Mouse (Mus musculus) hindbrain, embryonic 12.5 days (tissue): ENCODE results near the gene Naa80. TPM values are rescaled to one million over a fixed set of nuclear protein-coding genes. Genes with fewer than 3 reads are reported as not detected.
A peak's percentile ranks its signal among the peaks of the same experiment; 100 is the strongest.

ENCODE experiments used
- ATAC-seq: fragments of 200-750 bp; cut with Nextera tagmentation; 2 replicates; pipeline ENCODE4 v1.8.0; 2017; ENCODE audit warnings: moderate TSS enrichment; ENCODE audit not compliant: low FRiP score
- H3K27ac ChIP-seq: fragments of 300-500 bp; sonication (generic); 2 replicates; pipeline ENCODE4 v1.5.1; 2016; ENCODE audit warnings: mild to moderate bottlenecking
- H3K27me3 ChIP-seq: fragments of 300-500 bp; sonication (generic); 2 replicates; pipeline ENCODE4 v1.6.1; 2016; ENCODE audit warnings: mild to moderate bottlenecking
- H3K36me3 ChIP-seq: fragments of 300-500 bp; sonication (generic); 2 replicates; pipeline ENCODE4 v1.6.1; 2016; ENCODE audit warnings: mild to moderate bottlenecking
- H3K4me1 ChIP-seq: fragments of 300-500 bp; sonication (generic); 2 replicates; pipeline ENCODE4 v1.6.1; 2016
- H3K4me2 ChIP-seq: fragments of 300-500 bp; sonication (generic); replicated peaks from 2 replicates; pipeline ENCODE4 v1.6.1; 2016; ENCODE audit warnings: mild to moderate bottlenecking
- H3K4me3 ChIP-seq: fragments of 300-500 bp; sonication (generic); 2 replicates; pipeline ENCODE4 v1.5.1; 2016; ENCODE audit warnings: mild to moderate bottlenecking
- H3K9ac ChIP-seq: fragments of 300-500 bp; sonication (generic); 2 replicates; pipeline ENCODE4 v1.6.1; 2016; ENCODE audit warnings: mild to moderate bottlenecking, moderate library complexity
- H3K9me3 ChIP-seq: fragments of 300-500 bp; sonication (generic); replicated peaks from 2 replicates; pipeline ENCODE4 v1.6.1; 2016; ENCODE audit warnings: mild to moderate bottlenecking
- WGBS: fragments of 180-500 bp; shearing (Covaris S2); methylation state at CpG from one replicate; pipeline ENCODE4 v1.1.7; 2016; 5-methylcytosine and 5-hydroxymethylcytosine counted together
- polyA plus RNA-seq: library from polyadenylated mRNA; unstranded; fragments of >200 nt; fragmentation: Nextera tagmentation; extraction: Ambion mirVana; gene quantifications from 2 replicates; pipeline ENCODE4 v1.2.1, GENCODE M21; 2016

The Naa80 gene
- polyA plus RNA-seq, 1 experiment from 2014 or later = 13.5 TPM

- Histone ChIP-seq H3K9ac (no peak overlapping the region), H3K4me2 (0 out of 2 replicates have a peak overlapping the region, but pooled peaks have one; percentile 97)
- 94% methylated on average over 14 of the region's 14 CpGs for WGBS
Measured at GRCm38 (mm10) chr9:107579023-107579900, 575 bp downstream of the Naa80 start.

DNA sequence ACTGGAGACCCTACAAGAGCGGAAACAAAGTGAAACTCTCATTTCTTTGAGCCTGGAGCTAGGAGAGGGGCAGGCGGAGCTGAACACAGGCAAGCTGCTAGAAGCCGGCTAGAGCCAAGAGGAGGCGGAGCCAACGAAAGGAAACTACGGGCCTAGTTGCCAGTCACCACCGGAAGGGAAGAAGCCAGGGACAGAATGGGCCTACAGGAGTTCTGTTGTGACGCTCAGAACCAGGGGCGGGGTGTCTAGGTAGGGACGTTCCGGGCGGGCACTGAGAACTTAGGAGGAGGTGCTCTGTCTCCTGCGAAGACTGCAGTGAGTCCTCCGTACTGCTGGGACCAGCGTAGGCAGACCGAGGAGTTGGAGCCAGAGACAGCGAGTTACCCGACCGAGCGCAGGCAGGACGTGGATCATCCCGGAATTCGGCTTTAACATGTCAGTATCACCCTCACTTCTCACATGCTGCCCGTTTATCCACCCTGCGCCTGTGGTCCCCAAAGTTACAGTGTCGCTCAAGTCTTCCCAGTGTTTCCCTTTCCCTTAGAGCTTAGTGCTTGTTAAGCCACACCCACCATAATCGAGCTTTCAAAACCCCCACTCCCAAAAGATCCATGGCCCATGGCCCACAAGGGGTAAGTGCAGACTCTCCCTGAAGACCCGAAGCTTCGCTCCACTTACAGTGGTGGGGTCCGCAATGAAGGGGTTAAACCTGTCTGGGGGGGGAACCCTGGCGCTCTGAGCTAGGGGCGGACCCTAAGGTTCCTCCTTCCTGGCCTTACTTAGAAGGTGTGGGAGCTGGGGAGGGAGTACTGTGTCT lies 2.0 kb downstream of the Naa80 start, which contains the start of gene Hyal3:
TSS of gene Hyal3 (plus strand) at position 318 of the 817 bp plus-strand sequence.
- peaks cover 9% of the 10 kb centered on the region for H3K36me3 ChIP-seq
- H3K9ac ChIP-seq = peak within 1 kb of the TSS; percentile 79
- peak within 1 kb of the TSS; percentile 84 for H3K27ac ChIP-seq
- H3K27me3 ChIP-seq = no peaks in the 10 kb centered on the region
- ATAC-seq = peak; percentile 76
- peak within 1 kb of the TSS; percentile 63 for H3K4me3 ChIP-seq
- H3K9me3 ChIP-seq = no peaks in the 10 kb centered on the region
- peak within 1 kb of the TSS; percentile 97 for H3K4me2 ChIP-seq
- WGBS = under 1% methylated on average over 32 of the region's 32 CpGs
- H3K4me1 ChIP-seq = peaks cover 33% of the 10 kb centered on the region

More at GRCm38 (mm10) chr9:107579023-107579900, 575 bp downstream of the Naa80 start:
- no peak for ATAC-seq
- H3K9me3 ChIP-seq = no peaks in the 10 kb centered on the region
- no peaks in the 10 kb centered on the region for H3K27me3 ChIP-seq
- no peak overlapping the region for H3K27ac ChIP-seq
- no peak overlapping the region for H3K4me3 ChIP-seq
- peaks cover 33% of the 10 kb centered on the region for H3K4me1 ChIP-seq
- peaks cover 14% of the 10 kb centered on the region for H3K36me3 ChIP-seq

GRCm38 (mm10) chr9:107581584-107581983 lies 2.9 kb downstream of the Naa80 start:
- no peaks in the 10 kb centered on the region for H3K9me3 ChIP-seq
- no peak for ATAC-seq
- H3K4me1 ChIP-seq = peaks cover 30% of the 10 kb centered on the region
- peak overlapping the region; percentile 79; the same call in 1 of the 2 replicates for H3K9ac ChIP-seq
- H3K27ac ChIP-seq = peak overlapping the region; percentile 84; the same call in 1 of the 2 replicates
- peak overlapping the region; percentile 63 for H3K4me3 ChIP-seq
- peak overlapping the region; percentile 97 for H3K4me2 ChIP-seq
- 78% methylated on average over 4 of the region's 4 CpGs for WGBS
- H3K27me3 ChIP-seq = no peaks in the 10 kb centered on the region
- peaks cover 9% of the 10 kb centered on the region for H3K36me3 ChIP-seq

DNA sequence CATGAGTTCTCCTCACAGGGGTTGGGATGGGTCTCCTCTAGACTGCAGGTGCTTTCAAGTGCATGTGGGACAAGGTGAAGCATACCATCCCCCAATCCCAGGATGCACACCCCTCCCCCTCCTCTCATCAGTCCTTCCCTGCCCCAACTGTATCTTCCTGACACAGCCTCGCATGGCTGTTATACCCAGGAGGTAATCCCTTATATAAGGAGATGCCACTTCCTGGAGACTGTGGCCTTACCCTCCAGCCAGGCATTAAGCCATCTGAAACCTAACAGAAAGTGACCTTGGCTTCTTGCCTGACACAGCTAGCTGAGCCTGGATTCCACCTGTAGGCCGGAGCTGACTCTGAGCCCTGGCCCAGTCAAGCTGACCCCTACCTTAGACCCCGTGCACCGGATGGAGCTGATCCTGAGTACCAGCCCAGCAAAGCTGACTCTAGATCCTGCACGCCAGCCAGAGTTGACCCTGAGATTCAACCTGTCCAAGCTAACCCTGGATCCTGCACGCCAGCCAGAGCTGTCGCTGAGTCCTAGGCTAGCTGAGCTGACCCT lies 3.9 kb downstream of the Naa80 start:
- WGBS = 87% methylated on average over 7 of the region's 7 CpGs
- Histone ChIP-seq H3K4me3 (no peak overlapping the region), H3K9ac (no peak overlapping the region), H3K27ac (no peak overlapping the region), H3K27me3 (no peaks in the 10 kb centered on the region), H3K4me2 (no peak overlapping the region), H3K4me1 (peaks cover 22% of the 10 kb centered on the region), H3K9me3 (no peaks in the 10 kb centered on the region), H3K36me3 (peaks cover 9% of the 10 kb centered on the region)
- no peak for ATAC-seq

GRCm38 (mm10) chr9:107583174-107583573 lies 4.5 kb downstream of the Naa80 start:
- WGBS = 94% methylated on average over 14 of the region's 14 CpGs
- Histone ChIP-seq H3K9ac (no peak overlapping the region), H3K4me2 (no peak overlapping the region), H3K4me3 (no peak overlapping the region), H3K36me3 (peaks cover 9% of the 10 kb centered on the region), H3K27me3 (no peaks in the 10 kb centered on the region), H3K9me3 (no peaks in the 10 kb centered on the region), H3K4me1 (peaks cover 25% of the 10 kb centered on the region), H3K27ac (no peak overlapping the region)
- ATAC-seq = no peak

- no peak overlapping the region for H3K4me2 ChIP-seq
- H3K9ac ChIP-seq = no peak overlapping the region
- H3K4me3 ChIP-seq = no peak overlapping the region
- H3K4me1 ChIP-seq = peaks cover 18% of the 10 kb centered on the region
- H3K36me3 ChIP-seq = peaks cover 27% of the 10 kb centered on the region
- H3K9me3 ChIP-seq = no peaks in the 10 kb centered on the region
- WGBS = 91% methylated on average over 5 of the region's 5 CpGs
- no peak for ATAC-seq
- no peak overlapping the region for H3K27ac ChIP-seq
- H3K27me3 ChIP-seq = no peaks in the 10 kb centered on the region
Measured at GRCm38 (mm10) chr9:107586504-107586903, 7.8 kb downstream of the Naa80 start.

- H3K36me3 ChIP-seq = peaks cover 34% of the 10 kb centered on the region
- 14% methylated on average over 46 of the region's 46 CpGs for WGBS
- peaks cover 13% of the 10 kb centered on the region for H3K4me1 ChIP-seq
- peak within 1 kb of the TSS; percentile 60 for H3K4me3 ChIP-seq
- peak within 1 kb of the TSS; percentile 61 for H3K9ac ChIP-seq
- H3K27me3 ChIP-seq = no peaks in the 10 kb centered on the region
- no peaks in the 10 kb centered on the region for H3K9me3 ChIP-seq
- ATAC-seq = peak; percentile 98
- no peak within 1 kb of the TSS for H3K27ac ChIP-seq
- peak within 1 kb of the TSS; percentile 86 for H3K4me2 ChIP-seq
Measured at GRCm38 (mm10) chr9:107586974-107587832, 8.5 kb downstream of the Naa80 start, which contains the start of gene Ifrd2. Ifrd2 (plus strand) TSS chr9:107587642.

GRCm38 (mm10) chr9:107587833-107588639 lies 9.3 kb downstream of the Naa80 start:
- Histone ChIP-seq H3K4me1 (peaks cover 13% of the 10 kb centered on the region), H3K27me3 (no peaks in the 10 kb centered on the region), H3K4me2 (peak overlapping the region; percentile 86), H3K27ac (no peak overlapping the region), H3K36me3 (peaks cover 42% of the 10 kb centered on the region), H3K9ac (peak overlapping the region; percentile 61), H3K9me3 (no peaks in the 10 kb centered on the region), H3K4me3 (peak overlapping the region; percentile 60)
- no peak; the same call in 1 of the 2 replicates for ATAC-seq
- WGBS = 7% methylated on average over 33 of the region's 33 CpGs

DNA sequence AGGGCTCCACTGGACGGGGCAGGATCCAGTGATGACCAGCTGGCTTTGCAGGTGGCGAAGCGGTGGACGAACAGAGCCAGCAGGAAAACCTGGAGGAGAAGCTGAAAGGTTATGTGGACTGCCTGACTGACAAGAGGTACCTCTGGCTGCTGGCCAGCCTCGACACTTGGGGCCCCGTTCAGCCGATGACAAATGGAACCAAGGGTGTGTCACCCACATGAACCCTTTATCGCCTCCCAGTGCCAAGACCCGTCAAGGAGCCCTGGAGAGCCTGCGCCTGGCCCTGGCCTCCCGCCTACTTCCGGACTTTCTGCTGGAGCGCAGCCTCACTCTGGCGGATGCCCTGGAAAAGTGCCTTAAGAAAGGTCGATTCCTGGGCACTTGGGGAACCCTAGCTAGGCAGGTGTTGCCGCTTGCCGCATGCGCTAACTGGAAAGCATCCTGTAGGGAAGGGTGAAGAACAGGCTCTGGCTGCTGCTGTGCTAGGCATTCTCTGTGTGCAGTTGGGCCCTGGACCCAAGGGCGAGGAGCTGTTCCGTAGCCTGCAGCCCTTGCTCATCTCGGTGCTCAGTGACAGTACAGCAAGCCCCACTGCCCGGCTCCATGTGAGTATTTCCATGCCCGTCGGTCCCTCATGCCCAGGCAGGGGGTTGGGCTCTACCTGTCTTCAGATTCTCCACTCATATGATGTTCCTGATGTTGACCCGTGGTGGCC lies 11.5 kb downstream of the Naa80 start:
- peaks cover 41% of the 10 kb centered on the region for H3K36me3 ChIP-seq
- no peak for ATAC-seq
- WGBS = 92% methylated on average over 25 of the region's 25 CpGs

GRCm38 (mm10) chr9:107590773-107591060 lies 12.0 kb downstream of the Naa80 start:
- Histone ChIP-seq H3K36me3 (peaks cover 41% of the 10 kb centered on the region), H3K4me3 (no peak overlapping the region), H3K4me2 (no peak overlapping the region), H3K9me3 (no peaks in the 10 kb centered on the region), H3K27ac (no peak overlapping the region), H3K4me1 (peaks cover 13% of the 10 kb centered on the region), H3K9ac (no peak overlapping the region), H3K27me3 (no peaks in the 10 kb centered on the region)
- 94% methylated on average over 6 of the region's 6 CpGs for WGBS
- ATAC-seq = no peak

More for the DNA sequence above, 11.5 kb downstream of the Naa80 start:
- Histone ChIP-seq H3K4me3 (no peak overlapping the region), H3K4me2 (no peak overlapping the region), H3K9me3 (no peaks in the 10 kb centered on the region), H3K4me1 (peaks cover 13% of the 10 kb centered on the region), H3K27ac (no peak overlapping the region), H3K27me3 (no peaks in the 10 kb centered on the region), H3K9ac (no peak overlapping the region)
